Mouse (Mus musculus) CD4-positive naive resting alpha-beta T cell, adult 57 days (primary cell): ENCODE results near the gene Pip5kl1. TPM values are rescaled to one million over a fixed set of nuclear protein-coding genes. Genes with fewer than 3 reads are reported as not detected.

Experiments used
- total RNA-seq: library from RNA; stranded (reverse); gene quantifications from one replicate; pipeline ENCODE4 v1.2.4, GENCODE M21; 2023

Gene Pip5kl1
- 2.3 TPM for total RNA-seq

DNA sequence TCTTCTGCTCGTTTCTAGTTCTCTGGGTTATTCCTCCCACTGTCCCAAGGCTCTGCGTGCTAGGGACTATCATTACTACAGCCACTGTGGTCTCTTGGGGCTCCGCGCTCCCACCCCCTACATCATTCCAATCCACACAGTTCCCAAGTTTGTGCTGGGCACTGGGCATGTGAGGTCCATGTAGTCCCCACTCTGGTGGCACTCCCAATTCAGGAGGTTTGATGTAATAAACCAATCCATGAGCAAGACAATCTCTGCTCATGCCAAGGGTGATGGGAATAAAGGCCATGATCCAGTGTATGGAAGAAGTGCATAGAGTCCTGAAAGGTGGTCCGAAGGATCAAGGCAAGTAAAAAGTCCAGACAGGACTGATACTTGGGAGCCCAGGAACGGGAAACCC, at the start of gene Pip5kl1:
Pip5kl1 (plus strand) TSS at position 301 of the 400 bp plus-strand sequence.

DNA sequence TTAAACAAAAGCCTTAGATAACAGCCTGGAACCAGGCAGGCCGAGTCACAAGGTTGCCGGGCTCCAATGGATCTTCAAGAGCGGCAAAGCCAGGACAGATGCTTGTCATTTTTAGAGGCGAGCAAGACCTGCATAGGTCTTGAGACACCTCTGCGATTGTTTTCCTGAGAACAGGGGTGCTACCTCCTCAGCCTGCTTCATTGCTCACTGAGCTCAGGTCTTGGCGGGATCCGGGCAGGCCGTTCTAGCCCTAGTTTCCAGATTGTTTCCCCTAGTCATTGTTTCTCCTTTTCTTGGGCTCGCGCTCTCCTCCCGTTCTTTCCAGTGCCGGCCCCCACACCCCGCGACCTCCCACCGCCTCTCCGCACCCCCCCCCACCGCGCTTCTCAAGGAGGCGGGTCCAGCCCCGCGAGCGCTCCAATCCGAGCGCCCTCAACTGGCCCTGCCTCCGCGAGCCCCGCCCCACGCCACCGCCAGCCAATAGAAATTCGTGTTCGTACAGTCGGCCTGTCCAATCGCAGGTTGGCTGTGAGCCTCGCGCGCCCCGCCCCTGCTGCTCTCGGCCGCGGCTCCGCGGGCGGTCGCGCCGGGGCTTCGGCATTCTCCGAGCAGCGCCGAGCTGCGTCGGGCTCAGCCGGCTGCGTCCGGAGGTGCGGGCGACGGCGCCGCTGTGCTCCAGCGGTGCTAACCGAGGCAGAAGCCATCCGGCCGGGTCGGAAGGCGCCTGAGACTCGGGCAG, 39.7 kb upstream of the Pip5kl1 start, which contains the start of gene Fam102a:
Fam102a (plus strand) TSS at position 600 of the 739 bp plus-strand sequence.

DNA sequence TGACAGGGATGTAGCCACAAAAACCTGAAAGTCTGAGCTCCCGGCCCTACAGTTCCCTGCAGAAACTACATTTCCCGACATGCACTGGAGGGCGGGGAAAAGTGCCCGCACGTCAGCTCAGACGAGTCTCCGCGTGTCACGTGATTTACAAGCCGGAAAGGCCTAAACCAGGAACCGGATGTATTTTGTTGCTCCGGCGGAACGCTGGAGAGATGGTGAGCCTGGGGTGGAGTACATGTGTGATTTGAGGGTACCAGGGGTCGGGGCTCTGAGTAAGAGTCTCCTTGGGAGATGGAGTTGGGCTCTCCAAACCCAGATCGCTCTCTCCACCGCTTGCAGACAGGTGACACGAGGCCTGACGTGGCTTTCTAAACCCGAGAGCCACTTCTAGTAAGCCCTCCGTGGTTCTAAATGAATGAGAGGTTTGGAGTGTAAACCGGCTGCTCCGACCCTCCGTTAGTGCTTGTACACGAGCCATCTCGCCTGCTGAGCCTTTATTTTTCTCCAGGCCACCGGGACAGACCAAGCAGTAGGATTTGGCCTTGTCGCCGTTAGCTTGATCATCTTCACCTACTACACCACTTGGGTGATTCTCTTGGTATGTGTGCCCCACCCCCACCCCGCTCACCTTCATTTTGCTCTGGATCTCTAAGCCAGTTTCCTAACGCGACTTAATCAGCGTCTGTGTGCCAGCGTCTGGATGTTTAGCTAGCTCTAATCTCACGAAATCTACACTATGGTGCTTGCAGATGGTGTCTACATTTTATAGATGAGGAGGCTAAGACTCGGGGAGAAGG, 3.7 kb upstream of the Pip5kl1 start, which contains the start of gene Dpm2:
Dpm2 (plus strand) TSS at position 161 of the 797 bp plus-strand sequence.

DNA sequence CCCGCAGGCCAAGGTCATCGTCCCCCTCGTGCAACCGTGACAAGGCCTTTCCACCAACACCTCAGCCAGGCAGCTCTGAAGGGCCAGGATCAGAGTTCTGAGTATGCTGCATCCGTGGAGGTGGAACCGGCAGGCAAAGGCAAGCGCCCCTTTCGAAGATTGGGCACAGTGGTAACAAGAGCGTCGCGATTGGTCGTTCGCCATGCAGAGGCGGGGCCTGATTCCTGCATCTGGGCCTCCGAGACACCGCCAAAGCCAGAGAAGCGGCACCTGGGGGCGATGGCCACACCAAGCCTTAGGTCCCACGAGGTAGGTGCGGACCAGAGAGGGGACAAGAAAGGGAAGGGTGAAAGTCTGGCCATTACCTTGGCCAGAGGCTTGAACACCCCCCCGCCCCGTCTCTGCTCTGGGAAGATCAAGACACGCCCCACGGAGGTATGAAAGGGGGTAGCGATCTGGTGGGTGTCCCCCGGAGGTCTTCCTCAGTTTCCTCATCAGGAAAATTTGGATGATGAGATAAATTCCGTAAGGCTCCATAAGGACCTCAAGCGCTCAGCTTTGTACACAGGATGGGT, 1.1 kb downstream of the Pip5kl1 start, which contains the start of gene 9430097D07Rik:
9430097D07Rik (minus strand) TSS at position 99 of the 575 bp plus-strand sequence.

DNA sequence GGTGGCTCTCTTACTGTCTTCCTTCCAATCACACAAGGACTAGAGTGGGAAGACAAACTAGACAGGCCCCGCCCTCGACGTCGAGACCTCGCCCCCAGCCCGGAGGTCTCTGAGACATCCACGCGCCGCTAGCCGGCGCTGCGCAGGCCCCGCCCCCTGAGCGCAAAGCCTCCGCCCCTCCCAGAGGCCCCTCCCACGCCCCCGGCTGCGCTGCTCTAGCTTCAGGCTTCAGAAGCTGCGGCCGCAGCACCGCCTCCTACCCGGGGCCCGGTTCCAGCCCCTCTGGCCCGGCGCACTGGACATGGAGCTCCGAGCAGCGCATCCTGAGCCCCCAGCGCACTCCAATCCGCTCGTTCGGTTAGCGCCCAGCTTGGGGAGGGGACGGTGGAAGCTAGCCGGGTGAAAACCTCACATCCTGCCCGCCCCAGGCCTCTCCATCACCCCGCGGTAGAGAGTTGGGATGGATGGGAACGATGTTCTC, 12.3 kb downstream of the Pip5kl1 start, which contains the start of gene St6galnac4:
St6galnac4 (plus strand) TSS at position 225 of the 481 bp plus-strand sequence.

DNA sequence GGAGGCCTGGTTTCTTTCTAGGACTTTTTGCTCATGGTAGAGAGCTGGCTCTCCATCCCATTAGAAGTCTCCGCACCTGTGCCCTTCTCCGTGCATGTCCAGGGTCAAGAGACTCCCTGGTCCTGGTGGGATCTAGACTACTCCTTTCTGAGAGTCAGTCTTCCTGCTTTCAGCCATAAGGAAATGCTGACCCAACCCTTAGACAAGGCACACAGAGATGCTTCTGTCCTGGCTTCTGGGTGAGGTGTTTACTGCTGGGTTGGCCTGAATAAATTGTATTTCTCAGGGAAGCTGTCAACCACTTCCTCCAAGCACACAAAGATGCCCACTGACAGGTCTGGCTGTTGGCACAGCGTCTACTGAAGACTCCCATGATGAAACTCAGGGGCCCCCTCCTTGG, 24.8 kb downstream of the Pip5kl1 start, which contains the start of gene St6galnac6:
St6galnac6 (plus strand) TSS at position 301 of the 400 bp plus-strand sequence.

DNA sequence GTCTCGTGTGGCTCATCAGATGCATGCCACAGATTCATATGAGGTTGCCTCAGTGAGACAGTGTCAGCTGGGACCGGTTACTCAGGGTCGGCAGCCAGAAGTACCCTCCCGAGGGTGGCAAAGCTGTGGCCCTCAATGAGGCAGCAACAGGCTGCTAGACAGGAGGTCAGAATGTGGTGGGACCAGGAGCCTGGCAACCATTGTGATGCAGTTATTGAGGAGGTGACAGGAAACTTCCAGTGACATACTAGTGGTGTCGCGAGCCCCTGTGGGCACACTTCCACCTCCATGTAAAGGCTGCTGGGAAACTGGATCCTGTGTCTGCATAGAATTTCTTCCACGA, 46.9 kb downstream of the Pip5kl1 start, which contains the start of gene Ak1:
Ak1 (plus strand) TSS at position 242 of the 343 bp plus-strand sequence.

Other genes with a start within 250 kb of the Pip5kl1 start
- gene Ciz1, start 222.5 kb upstream of the Pip5kl1 start, total RNA-seq = 122 TPM
- not detected for gene Dnm1, start 221.5 kb upstream of the Pip5kl1 start, total RNA-seq
- 29.9 TPM for gene 1110008P14Rik, start 192.9 kb upstream of the Pip5kl1 start, total RNA-seq
- gene Lcn2, start 186.5 kb upstream of the Pip5kl1 start, total RNA-seq = 3.1 TPM
- 10.3 TPM for gene Ptges2, start 178.9 kb upstream of the Pip5kl1 start, total RNA-seq
- 4.7 TPM for gene Naif1, start 124.3 kb upstream of the Pip5kl1 start, total RNA-seq
- 77.5 TPM for gene Slc25a25, start 123.4 kb upstream of the Pip5kl1 start, total RNA-seq
- gene Fam102a, start 39.5 kb upstream of the Pip5kl1 start, total RNA-seq = 188 TPM
- 51.6 TPM for gene Dpm2, start 3.9 kb upstream of the Pip5kl1 start, total RNA-seq
- gene 9430097D07Rik, start 887 bp downstream of the Pip5kl1 start, total RNA-seq = not detected
- 15.6 TPM for gene St6galnac4, start 12.3 kb downstream of the Pip5kl1 start, total RNA-seq
- gene St6galnac6, start 24.9 kb downstream of the Pip5kl1 start, total RNA-seq = 2.2 TPM
- gene Ak1, start 47.0 kb downstream of the Pip5kl1 start, total RNA-seq = 0.77 TPM
- 5.6 TPM for gene Eng, start 71.8 kb downstream of the Pip5kl1 start, total RNA-seq
- 42.6 TPM for gene Fpgs, start 129.3 kb downstream of the Pip5kl1 start, total RNA-seq
- gene Cdk9, start 138.3 kb downstream of the Pip5kl1 start, total RNA-seq = 109 TPM
- 104 TPM for gene Sh2d3c, start 146.3 kb downstream of the Pip5kl1 start, total RNA-seq
- not detected for gene 6330409D20Rik, start 166.2 kb downstream of the Pip5kl1 start, total RNA-seq
- gene Tor2a, start 182.4 kb downstream of the Pip5kl1 start, total RNA-seq = 30.4 TPM
- not detected for gene Ttc16, start 200.8 kb downstream of the Pip5kl1 start, total RNA-seq
- gene Ptrh1, start 201.0 kb downstream of the Pip5kl1 start, total RNA-seq = 8.0 TPM
- not detected for gene Cfap157, start 209.6 kb downstream of the Pip5kl1 start, total RNA-seq